Mouse (Mus musculus) midbrain, embryonic 10.5 days (tissue): ENCODE data around the gene Ptpra. TPM values are rescaled to one million over a fixed set of nuclear protein-coding genes. Genes with fewer than 3 reads are reported as not detected.
"Not testable (repeated sequence)": the region's sequence is repeated elsewhere in the genome, so short reads cannot be mapped to it uniquely, and the experiment has no call there.

Experiments
- DNase-seq: peaks from one replicate; pipeline ENCODE4 v3.0.0-alpha.2; 2017; ENCODE audit warnings: low spot score
- H3K27ac ChIP-seq: fragments of 300-500 bp; sonication (generic); replicated peaks from 2 replicates; pipeline ENCODE4 v1.5.1; 2016; ENCODE audit warnings: mild to moderate bottlenecking
- H3K27me3 ChIP-seq: fragments of 300-500 bp; sonication (generic); 2 replicates; pipeline ENCODE4 v1.6.1; 2016; ENCODE audit warnings: low read depth, mild to moderate bottlenecking; ENCODE audit not compliant: poor library complexity, severe bottlenecking
- H3K36me3 ChIP-seq: fragments of 300-500 bp; sonication (generic); 2 replicates; pipeline ENCODE4 v1.6.1; 2016; ENCODE audit warnings: mild to moderate bottlenecking, moderate library complexity
- H3K4me1 ChIP-seq: fragments of 300-500 bp; sonication (generic); 2 replicates; pipeline ENCODE4 v1.6.1; 2016
- H3K4me3 ChIP-seq: fragments of 300-500 bp; sonication (generic); 2 replicates; pipeline ENCODE4 v1.5.1; 2016; ENCODE audit warnings: mild to moderate bottlenecking, moderate library complexity
- H3K9me3 ChIP-seq: fragments of 300-500 bp; sonication (generic); replicated peaks from 2 replicates; pipeline ENCODE4 v1.6.1; 2016; ENCODE audit warnings: mild to moderate bottlenecking
- WGBS: fragments of 180-500 bp; shearing (Covaris S2); methylation state at CpG from one replicate; pipeline ENCODE4 v1.1.7; 2016; 5-methylcytosine and 5-hydroxymethylcytosine counted together
- polyA plus RNA-seq: library from polyadenylated mRNA; unstranded; fragments of >200 nt; fragmentation: Nextera tagmentation; extraction: Ambion mirVana; gene quantifications from 2 replicates; pipeline ENCODE4 v1.2.1, GENCODE M21; 2016

Ptpra gene
- polyA plus RNA-seq, 1 experiment from 2014 or later: 88.2 TPM

GRCm38 (mm10) chr2:130499546-130499945 lies 49.5 kb downstream of the Ptpra start:
- Histone ChIP-seq H3K4me1 (peaks cover 21% of the 10 kb centered on the region), H3K4me3 (no peak overlapping the region), H3K36me3 (peaks cover 7% of the 10 kb centered on the region), H3K27me3 (no peaks in the 10 kb centered on the region), H3K27ac (no peak overlapping the region), H3K9me3 (no peaks in the 10 kb centered on the region)
- WGBS: 94% methylated on average over 3 of the region's 3 CpGs
- DNase-seq: no peak

GRCm38 (mm10) chr2:130501556-130501955 lies 51.5 kb downstream of the Ptpra start:
- DNase-seq: no peak
- Histone ChIP-seq H3K27me3 (no peaks in the 10 kb centered on the region), H3K27ac (no peak overlapping the region), H3K9me3 (no peaks in the 10 kb centered on the region), H3K4me3 (no peak overlapping the region), H3K4me1 (peaks cover 9% of the 10 kb centered on the region), H3K36me3 (peaks cover 27% of the 10 kb centered on the region)
- WGBS: 88% methylated on average over 2 of the region's 2 CpGs

DNA sequence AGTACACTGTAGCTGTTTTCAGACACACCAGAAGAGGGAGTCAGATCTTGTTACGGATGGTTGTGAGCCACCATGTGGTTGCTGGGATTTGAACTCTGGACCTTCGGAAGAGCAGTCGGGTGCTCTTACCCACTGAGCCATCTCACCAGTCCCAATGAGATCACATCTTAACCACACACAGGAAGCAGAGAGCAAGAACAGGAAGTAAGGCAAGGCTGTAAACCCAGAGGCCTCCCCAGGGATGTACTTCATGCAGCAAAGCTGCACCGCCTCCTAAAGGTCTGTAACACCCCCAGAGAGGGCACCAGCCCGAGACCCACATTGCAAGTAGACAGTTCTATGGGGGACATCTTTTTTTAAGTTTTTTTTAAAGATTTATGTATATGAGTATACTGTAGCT lies 61.5 kb downstream of the Ptpra start:
- H3K27me3 ChIP-seq, DNase-seq, H3K27ac ChIP-seq, H3K4me3 ChIP-seq, H3K9me3 ChIP-seq: not testable (repeated sequence)
- 95% methylated on average over 5 of the region's 5 CpGs for WGBS
- H3K4me1 ChIP-seq: peaks cover 12% of the 10 kb centered on the region
- peaks cover 67% of the 10 kb centered on the region for H3K36me3 ChIP-seq

DNA sequence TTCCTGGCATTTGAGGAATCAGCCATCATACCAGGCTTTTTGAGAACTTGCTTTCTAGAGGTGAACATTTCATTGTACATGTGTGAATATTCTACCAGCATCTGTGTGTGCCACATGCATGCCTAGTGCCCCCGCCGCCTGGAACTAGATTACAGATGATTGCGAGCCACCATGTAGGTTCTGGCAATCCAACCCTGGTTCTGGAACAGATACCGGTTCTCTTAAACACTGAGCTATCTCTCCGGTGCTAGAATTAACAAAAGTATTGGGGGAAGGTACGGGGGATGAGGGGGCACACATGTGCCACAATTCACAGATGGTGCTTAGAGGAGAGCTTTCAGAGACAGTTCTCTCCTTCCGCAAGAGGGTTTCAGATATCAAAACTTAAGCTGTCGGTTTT lies 63.8 kb downstream of the Ptpra start:
- no peaks in the 10 kb centered on the region for H3K9me3 ChIP-seq
- H3K36me3 ChIP-seq: peaks cover 61% of the 10 kb centered on the region
- WGBS: 96% methylated on average over 8 of the region's 8 CpGs
- no peak overlapping the region for H3K4me3 ChIP-seq
- no peak for DNase-seq
- H3K27ac ChIP-seq: no peak overlapping the region
- peaks cover 23% of the 10 kb centered on the region for H3K4me1 ChIP-seq
- H3K27me3 ChIP-seq: no peaks in the 10 kb centered on the region

GRCm38 (mm10) chr2:130515791-130516190 lies 65.7 kb downstream of the Ptpra start:
- Histone ChIP-seq H3K4me3 (no peak overlapping the region), H3K9me3 (no peaks in the 10 kb centered on the region), H3K27me3 (no peaks in the 10 kb centered on the region), H3K4me1 (peaks cover 23% of the 10 kb centered on the region), H3K36me3 (peaks cover 66% of the 10 kb centered on the region), H3K27ac (no peak overlapping the region; the same call in 1 of the 2 replicates)
- peak; percentile 19 for DNase-seq
- WGBS: 26% methylated on average over 5 of the region's 5 CpGs

- no peak overlapping the region for H3K4me3 ChIP-seq
- no peaks in the 10 kb centered on the region for H3K9me3 ChIP-seq
- no peaks in the 10 kb centered on the region for H3K27me3 ChIP-seq
- no peak overlapping the region for H3K27ac ChIP-seq
- 94% methylated on average over 2 of the region's 2 CpGs for WGBS
- no peak for DNase-seq
- H3K36me3 ChIP-seq: peaks cover 83% of the 10 kb centered on the region
- H3K4me1 ChIP-seq: peaks cover 12% of the 10 kb centered on the region
Measured at GRCm38 (mm10) chr2:130521927-130522326, 71.8 kb downstream of the Ptpra start.

DNA sequence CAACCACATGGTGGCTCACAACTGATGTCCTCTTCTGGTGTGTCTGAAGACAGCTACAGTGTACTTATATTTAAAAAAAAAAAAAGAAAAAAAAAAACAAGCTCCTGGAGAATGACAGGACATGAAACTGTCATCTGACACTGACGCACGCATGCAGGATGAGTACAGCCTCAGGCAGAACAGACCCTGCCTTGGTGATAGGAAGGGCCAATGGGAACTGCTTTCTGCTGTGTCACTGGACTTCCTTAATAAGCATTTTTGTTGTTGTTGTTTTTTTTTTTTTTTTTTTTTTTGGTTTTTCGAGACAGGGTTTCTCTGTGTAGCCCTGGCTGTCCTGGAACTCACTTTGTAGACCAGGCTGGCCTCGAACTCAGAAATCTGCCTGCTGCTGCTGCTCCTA lies 75.4 kb downstream of the Ptpra start:
- H3K4me1 ChIP-seq, H3K4me3 ChIP-seq, H3K27me3 ChIP-seq, H3K9me3 ChIP-seq, DNase-seq, H3K27ac ChIP-seq: not testable (repeated sequence)
- H3K36me3 ChIP-seq: peaks cover 73% of the 10 kb centered on the region
- 96% methylated on average over 3 of the region's 4 CpGs for WGBS

DNA sequence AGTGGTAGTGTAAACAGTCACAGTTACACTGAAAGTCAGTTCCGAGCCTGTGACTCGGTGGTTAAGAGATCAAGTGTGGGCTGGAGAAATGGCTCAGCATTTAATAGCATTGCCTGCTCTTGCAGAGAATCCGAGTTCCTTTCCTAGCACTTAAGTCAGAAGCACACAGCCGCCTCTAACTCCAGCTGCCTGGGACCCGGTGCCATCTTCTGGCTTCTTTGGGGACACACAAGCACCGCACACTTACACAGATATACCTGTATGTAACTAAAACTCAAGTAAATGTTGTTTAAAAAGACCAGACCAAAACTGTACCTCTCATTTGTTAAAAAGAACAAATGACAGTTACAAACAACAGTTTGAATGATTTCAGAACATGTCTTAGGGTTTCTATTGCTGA lies 78.4 kb downstream of the Ptpra start:
- Histone ChIP-seq H3K27me3 (no peaks in the 10 kb centered on the region), H3K9me3 (no peaks in the 10 kb centered on the region), H3K36me3 (peaks cover 63% of the 10 kb centered on the region), H3K4me1 (no peaks in the 10 kb centered on the region), H3K4me3 (no peak overlapping the region), H3K27ac (no peak overlapping the region)
- no peak for DNase-seq
- WGBS: 92% methylated on average over 6 of the region's 6 CpGs

- Histone ChIP-seq H3K4me3 (no peak overlapping the region), H3K36me3 (peaks cover 63% of the 10 kb centered on the region), H3K9me3 (no peaks in the 10 kb centered on the region), H3K27ac (no peak overlapping the region), H3K27me3 (no peaks in the 10 kb centered on the region), H3K4me1 (no peaks in the 10 kb centered on the region)
- 90% methylated on average over 2 of the region's 2 CpGs for WGBS
- no peak for DNase-seq
Measured at GRCm38 (mm10) chr2:130529290-130529689, 79.2 kb downstream of the Ptpra start.

GRCm38 (mm10) chr2:130529925-130530324 lies 79.8 kb downstream of the Ptpra start:
- DNase-seq: no peak
- Histone ChIP-seq H3K27me3 (no peaks in the 10 kb centered on the region), H3K4me3 (no peak overlapping the region), H3K27ac (no peak overlapping the region), H3K36me3 (peaks cover 66% of the 10 kb centered on the region), H3K9me3 (no peaks in the 10 kb centered on the region), H3K4me1 (no peaks in the 10 kb centered on the region)
- WGBS: 86% methylated on average over 7 of the region's 7 CpGs

- WGBS: 90% methylated on average over 2 of the region's 2 CpGs
Measured at GRCm38 (mm10) chr2:130532201-130532600, 82.1 kb downstream of the Ptpra start.

DNA sequence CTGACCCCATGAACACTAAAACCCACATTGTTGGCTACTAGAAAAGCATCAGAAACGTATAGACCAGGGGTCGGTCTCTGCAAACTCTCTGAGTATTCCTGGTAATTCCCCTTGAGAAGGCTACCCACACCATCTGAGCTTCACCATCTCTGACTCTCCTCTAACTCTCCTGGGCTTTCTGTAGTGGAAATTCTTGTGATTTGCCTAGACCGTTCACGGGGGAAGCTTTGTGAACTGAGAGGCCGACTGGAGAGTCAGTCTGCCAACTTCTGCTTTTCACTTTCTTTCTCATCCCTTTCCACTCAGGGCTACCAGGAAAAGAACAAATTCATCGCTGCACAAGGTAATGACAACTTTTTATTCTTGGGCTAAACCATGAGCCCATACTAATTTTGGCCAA lies 84.9 kb downstream of the Ptpra start:
- Histone ChIP-seq H3K27me3 (no peaks in the 10 kb centered on the region), H3K4me3 (no peak overlapping the region), H3K36me3 (peaks cover 79% of the 10 kb centered on the region), H3K9me3 (no peaks in the 10 kb centered on the region), H3K4me1 (no peaks in the 10 kb centered on the region), H3K27ac (no peak overlapping the region)
- no peak for DNase-seq
- 92% methylated on average over 6 of the region's 6 CpGs for WGBS

More at GRCm38 (mm10) chr2:130532201-130532600, 82.1 kb downstream of the Ptpra start:
- no peak for DNase-seq
- no peak overlapping the region for H3K27ac ChIP-seq
- no peaks in the 10 kb centered on the region for H3K4me1 ChIP-seq
- H3K27me3 ChIP-seq: no peaks in the 10 kb centered on the region
- peaks cover 69% of the 10 kb centered on the region for H3K36me3 ChIP-seq
- H3K9me3 ChIP-seq: no peaks in the 10 kb centered on the region
- no peak overlapping the region for H3K4me3 ChIP-seq

GRCm38 (mm10) chr2:130536890-130537289 lies 86.8 kb downstream of the Ptpra start:
- Histone ChIP-seq H3K4me3 (no peak overlapping the region), H3K4me1 (no peaks in the 10 kb centered on the region), H3K27ac (no peak overlapping the region), H3K27me3 (no peaks in the 10 kb centered on the region), H3K36me3 (peaks cover 93% of the 10 kb centered on the region), H3K9me3 (no peaks in the 10 kb centered on the region)
- no peak for DNase-seq
- 88% methylated on average over 3 of the region's 3 CpGs for WGBS
